Mouse (Mus musculus): ENCODE data around the gene Nrxn3.

The Nrxn3 gene

DNA sequence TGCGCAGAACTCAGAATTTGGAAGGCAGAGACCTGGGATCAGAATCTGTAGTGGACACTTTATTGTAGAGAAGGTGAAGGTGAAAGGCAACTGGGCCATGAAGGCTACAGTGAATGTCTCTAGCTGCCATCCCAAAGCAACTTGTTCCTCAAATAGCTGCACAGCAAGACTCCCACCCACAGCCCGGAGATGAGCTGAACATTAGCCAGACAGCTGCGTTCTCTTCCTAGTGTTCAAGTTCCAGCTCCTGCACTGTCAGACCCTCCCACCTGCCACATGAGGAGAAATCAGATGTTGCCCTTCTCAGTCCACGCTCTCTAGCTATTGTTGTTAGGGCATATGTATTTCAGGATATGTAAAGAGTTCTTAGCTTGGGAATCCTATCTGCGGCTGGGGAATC, 94.2 kb downstream of the Nrxn3 start:
- no peak for DNase-seq

DNA sequence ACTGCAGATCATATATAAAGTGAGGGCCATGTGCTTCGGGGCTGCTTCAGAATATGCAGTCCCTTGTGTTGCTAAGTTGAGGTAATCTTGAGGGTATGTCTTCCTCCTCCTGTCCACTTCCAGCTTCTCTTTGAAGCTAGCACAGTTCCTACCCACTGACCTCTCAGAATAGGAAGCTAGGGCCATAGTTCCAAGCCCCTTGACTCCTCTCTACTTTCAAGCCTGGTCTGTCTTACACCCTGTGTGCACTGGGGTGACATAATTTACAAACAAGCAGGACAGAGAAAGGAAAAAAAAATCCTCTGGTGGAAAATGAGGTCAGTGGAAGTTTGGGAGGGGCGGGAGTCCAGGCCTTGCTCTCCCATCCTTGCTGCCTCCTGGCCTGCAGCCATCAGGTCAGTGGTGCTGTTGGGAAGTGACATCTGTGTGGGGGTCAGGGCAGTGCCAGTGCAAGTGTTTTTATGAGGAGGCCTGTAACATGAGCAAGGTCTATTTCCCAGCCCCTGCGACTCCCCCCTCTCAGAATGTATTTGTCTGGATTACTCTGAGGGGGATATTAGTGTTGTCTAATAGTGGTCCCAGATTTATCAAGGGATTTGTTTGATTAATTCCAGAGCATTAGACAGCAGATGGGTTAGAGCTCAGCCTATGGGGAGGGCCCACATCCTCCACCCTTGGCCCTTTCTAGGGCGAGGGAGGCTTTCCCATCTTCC, 96.1 kb downstream of the Nrxn3 start:
- no peak for DNase-seq

GRCm38 (mm10) chr12:88819335-88819709, 96.6 kb downstream of the Nrxn3 start:
- DNase-seq = no peak

DNA sequence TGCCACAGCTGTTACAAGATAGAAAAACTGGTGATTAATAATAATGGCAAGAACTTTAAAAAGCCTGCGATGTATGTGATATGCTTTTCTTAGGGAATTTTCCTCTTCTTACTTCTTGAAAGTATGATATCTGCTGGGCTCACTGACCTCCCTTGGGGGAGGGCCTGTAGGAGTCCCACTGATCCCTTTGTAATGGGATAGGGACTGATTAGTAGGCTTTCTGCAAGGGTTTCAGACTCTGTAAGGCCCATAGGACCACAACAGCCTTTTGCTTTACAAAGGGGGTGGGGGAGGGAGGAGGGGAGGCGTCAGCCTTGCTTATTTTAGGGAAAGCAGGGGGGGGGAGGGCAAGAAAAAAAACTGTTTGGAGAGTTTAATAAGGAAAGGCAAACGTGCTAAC, 97.5 kb downstream of the Nrxn3 start:
- DNase-seq = no peak

DNA sequence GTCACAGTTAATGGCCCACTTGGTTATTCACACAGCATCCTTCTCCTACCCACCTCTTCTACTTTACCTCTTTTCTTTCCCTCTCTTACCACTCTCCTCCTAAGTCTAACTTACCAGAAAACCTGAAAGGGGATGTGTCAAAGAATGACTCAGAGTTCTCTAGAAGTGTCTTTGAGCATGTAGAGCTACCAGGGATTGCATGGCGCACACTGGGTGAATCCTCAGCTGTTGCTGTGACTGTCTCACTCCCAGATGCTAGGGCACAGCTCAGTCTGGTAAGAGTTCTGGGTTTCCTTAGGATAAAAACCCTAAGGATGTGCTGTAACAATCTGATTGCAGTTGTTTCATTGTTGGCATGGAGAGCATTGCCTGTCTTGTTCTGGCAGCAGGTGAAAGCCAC, 108.2 kb downstream of the Nrxn3 start:
- no peak for DNase-seq

- DNase-seq = no peak
Measured at GRCm38 (mm10) chr12:88835821-88836220, 113.1 kb downstream of the Nrxn3 start.

DNA sequence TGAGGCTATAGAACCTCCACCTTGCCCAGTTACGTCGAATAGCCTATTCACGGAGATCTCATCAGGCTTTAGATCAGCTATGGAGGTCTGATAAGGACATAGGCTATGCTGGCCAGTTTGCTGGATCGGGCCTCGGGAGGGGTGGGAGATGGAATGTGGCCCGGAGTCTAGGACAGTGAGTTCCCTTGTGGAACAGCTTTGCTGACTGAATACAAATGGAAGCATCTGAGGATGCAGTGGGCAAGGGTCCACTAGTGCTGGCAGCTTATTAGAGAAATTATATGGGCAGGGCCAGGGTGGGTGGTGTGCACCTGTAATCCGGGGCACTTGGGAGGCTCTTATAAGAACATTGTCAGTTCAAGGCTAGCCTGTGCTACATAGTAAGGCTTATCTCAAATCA, 117.0 kb downstream of the Nrxn3 start:
- DNase-seq = no peak

- no peak for DNase-seq
Measured at GRCm38 (mm10) chr12:88841350-88841749, 118.7 kb downstream of the Nrxn3 start.

- DNase-seq = no peak
Measured at GRCm38 (mm10) chr12:88850400-88851179, 127.9 kb downstream of the Nrxn3 start.

DNA sequence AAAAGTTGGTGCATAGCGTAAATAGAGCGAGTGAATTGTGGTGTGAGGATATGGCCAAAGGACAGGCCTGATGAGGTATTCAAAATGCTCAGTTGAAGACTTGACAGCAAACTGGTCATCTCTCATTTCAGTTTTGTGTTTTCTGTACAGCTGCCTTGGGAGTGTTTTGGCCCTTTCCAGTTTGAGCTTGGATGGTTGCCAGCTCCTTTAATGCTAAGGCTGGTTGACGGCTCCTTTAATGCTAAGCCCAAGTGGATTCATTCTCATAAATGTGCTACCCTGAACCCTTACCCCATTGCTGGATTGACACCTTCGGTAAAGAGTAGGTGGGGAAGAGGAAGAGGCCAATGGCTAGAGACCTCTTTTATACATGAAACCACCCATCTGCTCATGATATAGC, 131.4 kb downstream of the Nrxn3 start:
- DNase-seq = peak; percentile 3

GRCm38 (mm10) chr12:88857701-88858100, 135.0 kb downstream of the Nrxn3 start:
- no peak for DNase-seq

DNA sequence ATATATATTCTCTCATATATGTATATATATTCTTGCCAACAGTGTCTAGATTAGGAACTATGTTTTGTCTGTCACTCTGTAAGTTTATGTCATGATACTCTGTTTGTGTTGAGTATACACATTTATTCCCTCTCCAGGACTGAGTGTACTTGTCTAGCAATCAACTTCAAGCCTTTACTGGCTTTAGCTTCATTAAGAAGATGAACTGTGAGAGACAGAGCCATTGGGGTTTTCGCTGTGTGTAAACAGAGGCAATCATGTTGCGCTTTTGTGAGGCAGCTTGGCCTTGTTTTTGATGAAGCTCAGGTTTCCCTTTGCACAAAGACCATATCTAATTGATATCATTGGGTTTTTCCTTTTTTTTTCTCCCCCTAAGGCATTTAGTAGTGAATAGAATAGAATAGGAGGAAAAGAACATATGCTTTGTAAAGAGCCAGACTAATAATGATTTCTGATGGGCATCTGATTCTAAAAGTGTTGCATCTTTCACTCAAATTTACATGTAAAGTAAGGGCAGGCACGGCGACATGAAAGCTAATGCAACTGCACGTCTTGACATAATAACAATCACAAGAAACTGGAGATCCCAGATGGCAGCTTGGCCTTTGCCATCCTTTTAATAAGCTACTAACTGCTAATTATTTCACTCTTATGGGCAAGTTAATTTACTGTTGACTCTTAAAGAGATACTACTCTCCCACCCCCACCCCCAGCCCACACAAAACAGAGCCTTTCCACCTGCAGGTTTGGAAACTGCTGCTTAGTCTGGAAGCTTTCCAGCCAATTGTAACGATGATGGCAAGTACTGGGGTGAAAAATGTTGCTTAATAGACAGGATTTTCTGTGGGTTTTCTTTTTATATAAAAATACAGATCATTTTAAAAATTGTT, 137.0 kb downstream of the Nrxn3 start:
- no peak for DNase-seq

- DNase-seq = no peak
Measured at GRCm38 (mm10) chr12:88860397-88860796, 137.7 kb downstream of the Nrxn3 start.

DNA sequence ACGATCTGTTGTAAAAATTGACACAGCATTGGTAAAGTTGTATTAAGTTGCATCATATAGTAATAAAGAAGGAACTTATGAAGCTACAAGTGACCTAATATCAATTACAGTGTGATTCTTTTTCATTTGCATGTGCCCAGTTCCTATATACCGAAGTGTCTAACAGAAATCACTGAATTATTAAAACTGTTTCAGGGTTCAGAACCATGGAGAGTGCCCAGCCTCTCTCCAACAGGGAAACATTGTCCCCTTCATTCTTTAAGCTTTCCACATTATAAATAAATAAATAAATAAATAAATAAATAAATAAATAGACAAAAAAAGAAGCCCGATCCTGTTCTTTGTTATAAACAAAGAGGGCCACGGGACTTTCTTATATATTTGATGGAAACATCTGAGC, 140.4 kb downstream of the Nrxn3 start:
- no peak for DNase-seq

DNA sequence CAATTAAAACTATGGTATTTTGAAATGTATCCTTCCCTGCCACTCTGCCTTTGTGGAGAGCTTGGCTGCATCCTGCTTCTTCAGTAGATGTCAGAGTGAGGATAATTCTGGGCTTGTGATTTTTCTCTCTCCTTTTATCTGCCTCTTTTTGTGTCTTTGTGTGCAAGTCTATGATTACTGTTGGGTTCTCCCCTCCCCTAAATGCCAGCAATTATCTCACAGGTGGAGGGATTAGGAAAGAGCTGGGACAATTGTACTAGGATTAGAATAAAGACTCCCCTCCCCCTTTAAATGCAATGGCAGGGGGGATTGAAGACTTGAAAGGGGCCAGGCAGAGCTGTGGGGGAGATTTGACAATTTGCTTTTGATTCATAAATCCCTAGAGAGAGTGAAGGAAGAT, 145.6 kb downstream of the Nrxn3 start:
- no peak for DNase-seq

DNA sequence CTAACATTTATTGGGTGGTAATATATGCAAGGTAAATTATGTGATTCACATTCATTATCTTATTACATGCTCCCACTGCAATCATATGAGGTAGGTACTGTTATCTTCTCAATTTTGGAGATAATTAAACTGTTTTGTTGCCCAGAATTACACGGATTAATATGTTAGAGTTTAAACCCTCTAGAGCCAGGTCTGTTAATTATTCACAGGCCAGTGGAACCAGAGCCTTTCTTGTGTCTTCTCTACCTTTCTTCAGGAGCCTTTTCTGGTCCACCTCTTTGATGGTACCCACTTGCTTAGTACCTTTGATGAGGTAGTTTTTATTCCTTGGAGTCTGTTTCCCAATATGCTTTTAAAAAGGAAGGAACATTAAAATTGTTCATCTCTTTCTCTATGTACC, 174.7 kb downstream of the Nrxn3 start:
- DNase-seq = peak; percentile 67

GRCm38 (mm10) chr12:88900014-88900727, 177.5 kb downstream of the Nrxn3 start:
- DNase-seq = no peak

DNA sequence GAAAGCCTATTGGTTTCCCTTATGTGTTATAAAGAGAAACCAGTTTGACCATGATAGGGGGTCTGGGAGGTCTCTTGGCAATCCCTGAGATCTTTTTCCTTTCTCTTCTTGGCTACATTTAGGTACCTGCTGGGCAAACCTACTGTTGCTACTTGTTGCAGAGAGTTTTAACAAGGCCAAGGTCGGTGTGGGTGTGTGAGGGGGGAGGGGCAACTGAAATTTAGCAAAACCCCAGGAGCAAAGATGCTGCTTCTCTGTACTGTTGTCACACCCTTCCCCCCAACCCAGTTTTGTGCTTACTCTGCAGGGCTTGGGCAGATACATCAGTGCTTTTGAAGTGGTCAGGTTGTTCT, 178.0 kb downstream of the Nrxn3 start:
- DNase-seq = no peak

GRCm38 (mm10) chr12:88910761-88911160, 188.1 kb downstream of the Nrxn3 start:
- DNase-seq = no peak

DNA sequence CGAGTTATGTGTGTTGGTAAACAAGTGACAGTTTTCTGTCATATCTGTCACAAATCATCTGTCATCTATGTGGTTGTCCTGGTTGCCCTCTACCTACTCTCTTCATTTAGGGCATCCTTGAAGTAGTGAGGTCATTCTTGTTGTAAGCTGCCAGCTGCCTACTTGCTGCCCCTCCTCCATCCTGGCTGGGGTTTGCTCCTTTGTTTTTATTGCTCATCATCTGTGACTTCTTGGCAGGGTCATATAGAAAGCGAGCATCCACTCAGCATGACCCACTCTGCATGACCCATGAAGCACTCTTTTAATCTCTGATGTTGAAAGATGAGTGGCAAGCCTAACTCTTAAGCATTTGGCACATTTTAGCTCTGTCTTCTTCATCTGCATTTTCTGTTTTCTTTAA, 194.1 kb downstream of the Nrxn3 start:
- DNase-seq = no peak

- no peak for DNase-seq
Measured at GRCm38 (mm10) chr12:88924896-88925295, 202.2 kb downstream of the Nrxn3 start.

- DNase-seq = no peak
Measured at GRCm38 (mm10) chr12:88926306-88926705, 203.6 kb downstream of the Nrxn3 start.

- peak; percentile 9 for DNase-seq
Measured at GRCm38 (mm10) chr12:88931713-88932112, 209.0 kb downstream of the Nrxn3 start.

Data from kidney, adult 9 months (tissue).